Mouse (Mus musculus) kidney, embryonic 15.5 days (tissue): ENCODE results near the gene Zfp467. TPM values are rescaled to one million over a fixed set of nuclear protein-coding genes. Genes with fewer than 3 reads are reported as not detected.

ENCODE experiments used
- ATAC-seq: fragments of 200-750 bp; cut with Nextera tagmentation; replicated peaks from 2 replicates; pipeline ENCODE4 v1.8.0; 2017; ENCODE audit warnings: moderate TSS enrichment; ENCODE audit not compliant: low FRiP score
- H3K27ac ChIP-seq: fragments of 300-500 bp; sonication (generic); 2 replicates; pipeline ENCODE4 v1.5.1; 2015; ENCODE audit warnings: mild to moderate bottlenecking, inconsistent platforms
- H3K27me3 ChIP-seq: fragments of 300-500 bp; sonication (generic); 2 replicates; pipeline ENCODE4 v1.6.1; 2015; ENCODE audit warnings: inconsistent platforms
- H3K36me3 ChIP-seq: fragments of 300-500 bp; sonication (generic); 2 replicates; pipeline ENCODE4 v1.6.1; 2015; ENCODE audit warnings: inconsistent platforms
- H3K4me1 ChIP-seq: fragments of 300-500 bp; sonication (generic); 2 replicates; pipeline ENCODE4 v1.6.1; 2015; ENCODE audit warnings: inconsistent platforms
- H3K4me2 ChIP-seq: fragments of 300-500 bp; sonication (generic); 2 replicates; pipeline ENCODE4 v1.6.1; 2015; ENCODE audit warnings: moderate library complexity, mild to moderate bottlenecking, inconsistent platforms
- H3K4me3 ChIP-seq: fragments of 300-500 bp; sonication (generic); replicated peaks from 2 replicates; pipeline ENCODE4 v1.5.1; 2015; ENCODE audit warnings: mild to moderate bottlenecking, inconsistent platforms
- H3K9ac ChIP-seq: fragments of 300-500 bp; sonication (generic); 2 replicates; pipeline ENCODE4 v1.6.1; 2015; ENCODE audit warnings: mild to moderate bottlenecking, inconsistent platforms
- H3K9me3 ChIP-seq: fragments of 300-500 bp; sonication (generic); replicated peaks from 2 replicates; pipeline ENCODE4 v1.6.1; 2016; ENCODE audit warnings: inconsistent platforms
- WGBS: fragments of 180-500 bp; shearing (Covaris S2); methylation state at CpG from one replicate; pipeline ENCODE4 v1.1.7; 2015; ENCODE audit warnings: mixed read lengths; 5-methylcytosine and 5-hydroxymethylcytosine counted together
- microRNA-seq: library from miRNA; unstranded; fragments of <30 nt; microRNA quantifications from one replicate; pipeline ENCODE4, GENCODE M21; 2016
- polyA plus RNA-seq: library from polyadenylated mRNA; unstranded; fragments of >200 nt; fragmentation: Nextera tagmentation; extraction: Ambion mirVana; gene quantifications from 2 replicates; pipeline ENCODE4 v1.2.1, GENCODE M21; 2015

The Zfp467 gene
- polyA plus RNA-seq, 1 experiment from 2014 or later = 29.6 TPM

- no peak for ATAC-seq
- peak overlapping the region; percentile 90 for H3K4me2 ChIP-seq
- no peaks in the 10 kb centered on the region for H3K27me3 ChIP-seq
- 93% methylated on average over 1 of the region's 1 CpGs for WGBS
- peak overlapping the region; percentile 85; the same call in 1 of the 2 replicates for H3K9ac ChIP-seq
- peak overlapping the region; percentile 88 for H3K4me3 ChIP-seq
- H3K27ac ChIP-seq = no peak overlapping the region
- H3K4me1 ChIP-seq = peaks cover 25% of the 10 kb centered on the region
- no peaks in the 10 kb centered on the region for H3K9me3 ChIP-seq
- H3K36me3 ChIP-seq = peaks cover 3% of the 10 kb centered on the region
Measured at GRCm38 (mm10) chr6:48396686-48397085, 48.9 kb downstream of the Zfp467 start.

DNA sequence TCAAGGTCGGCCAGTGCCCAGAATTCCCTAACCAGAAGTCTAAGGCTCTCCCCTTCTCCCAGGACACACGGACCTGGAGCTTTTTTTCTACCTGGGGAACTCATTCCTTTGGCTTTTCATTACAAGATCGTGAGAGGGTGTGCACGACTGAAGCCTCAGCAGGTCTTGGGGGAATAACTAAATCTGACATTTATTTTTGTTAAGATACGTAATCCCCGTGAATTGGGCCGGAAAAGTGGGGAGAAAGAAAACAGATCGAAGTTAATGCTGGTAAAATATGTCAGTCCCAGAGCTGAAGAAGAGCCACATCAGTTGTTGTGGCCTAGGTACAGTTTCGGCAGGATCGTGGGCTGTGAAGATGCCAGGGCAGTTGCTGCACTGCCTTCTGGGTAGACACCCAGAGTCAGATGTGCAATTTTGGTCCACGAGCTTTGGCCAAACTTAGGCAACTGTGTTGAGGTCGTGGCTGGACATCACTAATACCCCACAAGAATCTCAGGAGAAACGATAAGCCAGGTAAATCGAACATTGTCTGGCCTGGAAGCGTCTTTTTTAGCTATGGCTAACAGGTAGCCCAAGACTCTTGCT, 49.5 kb downstream of the Zfp467 start:
- Histone ChIP-seq H3K9ac (peak overlapping the region; percentile 85), H3K4me1 (peaks cover 25% of the 10 kb centered on the region), H3K27me3 (no peaks in the 10 kb centered on the region), H3K36me3 (peaks cover 3% of the 10 kb centered on the region), H3K4me2 (peak overlapping the region; percentile 90), H3K4me3 (peak overlapping the region; percentile 88), H3K9me3 (no peaks in the 10 kb centered on the region), H3K27ac (peak overlapping the region; percentile 88)
- no peak for ATAC-seq
- WGBS = 29% methylated on average over 15 of the region's 15 CpGs

GRCm38 (mm10) chr6:48395105-48396007, 50.3 kb downstream of the Zfp467 start, which contains the start of gene Krba1:
Krba1 (plus strand) TSS chr6:48395586.
- H3K9me3 ChIP-seq = no peaks in the 10 kb centered on the region
- H3K4me3 ChIP-seq = peak within 1 kb of the TSS; percentile 88
- H3K27me3 ChIP-seq = no peaks in the 10 kb centered on the region
- H3K27ac ChIP-seq = peak within 1 kb of the TSS; percentile 88
- peaks cover 3% of the 10 kb centered on the region for H3K36me3 ChIP-seq
- H3K9ac ChIP-seq = peak within 1 kb of the TSS; percentile 85
- peaks cover 25% of the 10 kb centered on the region for H3K4me1 ChIP-seq
- ATAC-seq = peak; percentile 97
- under 1% methylated on average over 65 of the region's 65 CpGs for WGBS
- H3K4me2 ChIP-seq = peak within 1 kb of the TSS; percentile 90

DNA sequence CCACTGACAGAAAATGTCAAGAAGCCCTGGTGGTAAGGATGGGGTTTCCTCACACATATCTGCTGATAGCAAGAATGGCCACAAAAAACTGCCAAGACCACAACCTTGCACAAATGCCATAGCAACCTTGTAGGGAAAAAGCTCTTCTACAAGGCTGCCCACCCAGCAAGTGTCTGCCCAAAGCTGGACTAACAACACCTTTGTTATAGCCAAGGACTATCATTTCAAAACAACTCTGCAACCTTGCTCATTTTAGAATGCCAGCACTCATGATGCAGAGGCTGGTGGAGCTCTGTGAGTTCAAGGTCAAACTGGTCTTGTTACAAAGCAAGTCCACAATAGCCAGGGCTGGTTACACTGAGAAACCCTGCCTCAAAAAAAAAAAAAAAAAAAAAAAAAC, 51.8 kb downstream of the Zfp467 start:
- Histone ChIP-seq H3K9me3 (no peaks in the 10 kb centered on the region), H3K9ac (no peak overlapping the region), H3K27ac (no peak overlapping the region), H3K4me1 (peaks cover 25% of the 10 kb centered on the region), H3K4me2 (no peak overlapping the region), H3K36me3 (peaks cover under 1% of the 10 kb centered on the region), H3K4me3 (no peak overlapping the region), H3K27me3 (no peaks in the 10 kb centered on the region)
- ATAC-seq = no peak

DNA sequence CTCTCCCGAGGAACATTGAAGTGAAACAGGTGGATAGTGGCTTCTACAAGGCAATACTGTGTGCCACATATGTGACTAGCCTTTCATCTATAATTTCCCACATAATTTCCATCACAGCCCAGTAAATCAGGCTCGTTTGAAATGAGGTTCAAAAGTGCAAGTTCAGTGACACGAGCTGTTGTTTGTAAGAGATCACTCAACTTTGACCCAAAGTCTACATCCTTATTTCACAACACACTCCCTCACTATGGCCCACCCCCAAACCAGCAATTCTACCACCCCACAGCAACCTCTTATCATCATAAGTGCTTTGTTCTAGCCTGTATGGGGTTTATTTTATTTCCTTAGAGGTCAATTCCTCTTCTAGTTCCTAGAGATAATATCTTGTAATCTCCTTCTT, 57.4 kb downstream of the Zfp467 start:
- Histone ChIP-seq H3K36me3 (no peaks in the 10 kb centered on the region), H3K4me3 (no peak overlapping the region), H3K27ac (no peak overlapping the region), H3K4me1 (no peaks in the 10 kb centered on the region), H3K27me3 (no peaks in the 10 kb centered on the region), H3K9me3 (0 out of 2 replicates have a peak, but pooled peaks cover 6% of the 10 kb centered on the region), H3K9ac (no peak overlapping the region), H3K4me2 (no peak overlapping the region)
- ATAC-seq = no peak
- 59% methylated on average over 3 of the region's 3 CpGs for WGBS

Small RNA genes within 50 kb of the gene (microRNA-seq; reads per million reads assigned to microRNA genes)
- gene Gm24325 = not detected

Other genes starting within 250 kb of the Zfp467 start
- 21.2 and 23.6 TPM in 2 replicates for gene Krba1, start 50.2 kb downstream of the Zfp467 start, polyA plus RNA-seq
- gene Sspo, start 2.4 kb upstream of the Zfp467 start, polyA plus RNA-seq = 0.22 and 0.86 TPM in 2 replicates
- gene Atp6v0e2, start 91.8 kb upstream of the Zfp467 start, polyA plus RNA-seq = 28.0 and 29.6 TPM in 2 replicates
- 12.8 and 16.4 TPM in 2 replicates for gene Lrrc61, start 109.0 kb upstream of the Zfp467 start, polyA plus RNA-seq
- gene Rarres2, start 127.0 kb upstream of the Zfp467 start, polyA plus RNA-seq = 55.4 and 68.7 TPM in 2 replicates
- not detected in 2 replicates for gene Gm45021, start 143.8 kb upstream of the Zfp467 start, polyA plus RNA-seq
- 43.8 and 47.3 TPM in 2 replicates for gene Repin1, start 148.1 kb upstream of the Zfp467 start, polyA plus RNA-seq
- not detected in 2 replicates for gene Gm44965, start 148.1 kb upstream of the Zfp467 start, polyA plus RNA-seq
- 7.0 and 7.9 TPM in 2 replicates for gene Zfp775, start 156.2 kb upstream of the Zfp467 start, polyA plus RNA-seq
- 3.0 and 3.1 TPM in 2 replicates for gene AI854703, start 180.9 kb upstream of the Zfp467 start, polyA plus RNA-seq
- gene Gimap8, start 201.4 kb upstream of the Zfp467 start, polyA plus RNA-seq = 3.3 and 3.8 TPM in 2 replicates
- gene Gimap9, start 230.3 kb upstream of the Zfp467 start, polyA plus RNA-seq = 11.7 and 12.6 TPM in 2 replicates
- 69.5 and 72.5 TPM in 2 replicates for gene Gimap4, start 238.7 kb upstream of the Zfp467 start, polyA plus RNA-seq